Mouse (Mus musculus) ES-Bruce4 (cell line): Measurements from ENCODE around the gene Mdm2. TPM values are rescaled to one million over a fixed set of nuclear protein-coding genes. Genes with fewer than 3 reads are reported as not detected.

Experiments
- H3K27ac ChIP-seq: 2 replicates; pipeline ENCODE4 v1.5.1; 2012; ENCODE audit warnings: low read length, inconsistent platforms; ENCODE audit not compliant: insufficient read depth
- H3K27me3 ChIP-seq: 2 replicates; pipeline ENCODE4 v1.6.1; 2012; ENCODE audit warnings: mild to moderate bottlenecking, low read length, inconsistent platforms; ENCODE audit not compliant: control insufficient read depth, poor library complexity, insufficient read depth, severe bottlenecking
- H3K36me3 ChIP-seq: 2 replicates; pipeline ENCODE4 v1.6.1; 2012; ENCODE audit warnings: inconsistent platforms, mild to moderate bottlenecking, low read length, moderate library complexity; ENCODE audit not compliant: control insufficient read depth, poor library complexity, insufficient read depth, severe bottlenecking
- H3K4me1 ChIP-seq: one replicate; pipeline ENCODE4 v1.8.1; 2011; ENCODE audit warnings: low read length; ENCODE audit not compliant: control insufficient read depth, insufficient read depth
- H3K4me3 ChIP-seq: 2 replicates; pipeline ENCODE4 v1.5.1; 2011; ENCODE audit warnings: low read depth, mild to moderate bottlenecking, low read length
- H3K9ac ChIP-seq: 2 replicates; pipeline ENCODE4 v1.6.1; 2012; ENCODE audit warnings: low read depth, mild to moderate bottlenecking, inconsistent platforms; ENCODE audit not compliant: poor library complexity, severe bottlenecking
- H3K9me3 ChIP-seq: replicated peaks from 2 replicates; pipeline ENCODE4 v1.6.1; 2012; ENCODE audit warnings: mild to moderate bottlenecking, low read length, inconsistent platforms; ENCODE audit not compliant: control insufficient read depth, poor library complexity, insufficient read depth, severe bottlenecking
- CTCF ChIP-seq: IDR thresholded peaks from one replicate; pipeline ENCODE4 v1.8.1; 2011; ENCODE audit warnings: low read depth, low read length
- EP300 ChIP-seq: IDR thresholded peaks from 2 replicates; pipeline ENCODE4 v1.6.1; 2011; ENCODE audit warnings: low read depth, low read length; ENCODE audit not compliant: insufficient read depth
- POLR2A ChIP-seq: IDR thresholded peaks from one replicate; pipeline ENCODE4 v1.8.1; 2011; ENCODE audit warnings: low read length; ENCODE audit not compliant: insufficient read depth
- polyA plus RNA-seq: library from polyadenylated mRNA; stranded (reverse); fragments of >200 nt; gene quantifications from 2 replicates; pipeline ENCODE4 v1.2.4, GENCODE M21; 2011; ENCODE audit warnings: low read depth; ENCODE audit not compliant: missing spikeins, insufficient read depth, insufficient read length

Mdm2 gene
- polyA plus RNA-seq, 1 experiment: 325 TPM

DNA sequence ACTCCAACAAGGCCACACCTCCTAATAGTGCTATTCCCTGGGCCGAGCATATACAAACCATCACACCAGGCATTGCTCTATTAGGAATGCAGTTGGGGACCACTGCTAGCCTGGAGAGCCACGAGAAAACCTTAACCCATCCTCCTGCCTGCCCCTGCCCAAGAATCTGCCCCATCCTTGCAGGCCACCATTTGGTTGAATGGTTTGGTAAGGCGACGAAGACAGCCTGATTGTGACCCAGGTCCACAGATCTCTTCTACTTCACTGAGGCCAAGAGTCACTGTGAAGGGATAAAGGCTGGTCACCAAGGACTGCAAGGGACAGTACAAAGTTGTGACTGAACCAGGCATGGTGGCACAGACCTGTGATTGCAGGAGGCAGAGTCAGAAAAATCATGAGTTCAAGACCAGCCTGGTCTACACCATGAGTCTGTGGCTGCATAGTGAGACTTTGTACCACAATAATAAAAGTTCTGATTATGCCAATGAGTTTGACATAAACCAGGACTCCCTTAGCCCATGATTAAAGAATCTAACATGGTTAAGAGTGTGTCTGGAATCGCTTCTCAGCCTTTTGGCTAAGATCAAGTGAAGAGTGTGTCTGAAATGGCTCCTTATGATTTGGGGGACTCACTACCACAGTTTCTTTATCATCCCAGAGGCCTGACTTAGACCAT lies 63.9 kb downstream of the Mdm2 start:
- Histone ChIP-seq H3K27ac (no peak overlapping the region), H3K9ac (no peak overlapping the region), H3K9me3 (no peaks in the 10 kb centered on the region), H3K36me3 (no peaks in the 10 kb centered on the region), H3K4me3 (no peak overlapping the region), H3K4me1 (no peaks in the 10 kb centered on the region), H3K27me3 (no peaks in the 10 kb centered on the region)
- no peak for TF ChIP-seq EP300
- TF ChIP-seq POLR2A: no peak
- TF ChIP-seq CTCF: no peak

DNA sequence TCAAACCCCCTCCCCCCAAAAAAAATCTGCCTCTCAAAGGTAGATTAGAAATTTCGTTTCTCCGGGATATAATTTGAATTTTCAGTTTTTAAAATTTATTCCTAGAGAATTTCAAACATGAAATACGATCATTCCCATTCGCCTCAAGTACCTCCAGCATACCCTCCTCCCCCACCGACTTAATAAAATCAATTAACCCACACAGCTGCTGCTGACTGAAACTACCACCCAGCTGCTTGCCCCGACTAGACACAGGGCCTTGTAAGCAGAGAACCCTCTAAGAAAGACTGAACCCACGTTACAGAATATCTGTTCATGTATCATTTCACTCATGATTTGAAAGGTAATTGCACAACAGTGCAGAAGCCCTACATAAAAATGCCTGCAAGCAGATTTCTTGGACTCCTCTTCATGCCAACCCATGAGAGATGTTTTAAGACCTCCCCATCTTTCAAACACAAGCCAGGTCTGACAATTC lies 65.0 kb downstream of the Mdm2 start:
- Histone ChIP-seq H3K9me3 (no peaks in the 10 kb centered on the region), H3K27me3 (no peaks in the 10 kb centered on the region), H3K36me3 (no peaks in the 10 kb centered on the region), H3K27ac (no peak overlapping the region), H3K9ac (no peak overlapping the region), H3K4me3 (no peak overlapping the region), H3K4me1 (no peaks in the 10 kb centered on the region)
- TF ChIP-seq POLR2A: no peak
- TF ChIP-seq CTCF: no peak
- no peak for TF ChIP-seq EP300

DNA sequence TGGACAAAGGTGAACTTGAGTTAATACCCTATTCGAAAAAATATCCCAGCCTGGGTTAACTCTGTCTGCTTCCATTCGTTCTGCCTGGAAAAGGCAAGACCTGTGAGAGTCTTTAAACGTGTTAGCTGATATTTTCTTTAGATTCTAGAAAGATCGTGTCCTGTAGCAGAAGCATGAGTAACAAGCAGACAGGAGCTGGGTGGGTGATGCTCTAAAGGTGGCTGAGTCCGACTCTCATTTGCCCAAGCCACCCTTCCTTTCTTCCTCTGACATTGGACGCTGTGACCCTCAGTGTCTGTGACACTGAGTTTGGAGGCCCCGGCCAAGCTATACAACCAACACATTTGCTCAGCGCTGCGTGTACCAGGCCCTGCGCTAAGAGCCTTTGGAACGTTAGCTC lies 65.7 kb downstream of the Mdm2 start:
- Histone ChIP-seq H3K4me3 (no peak overlapping the region), H3K4me1 (no peaks in the 10 kb centered on the region), H3K27me3 (no peaks in the 10 kb centered on the region), H3K36me3 (no peaks in the 10 kb centered on the region), H3K9ac (no peak overlapping the region), H3K9me3 (no peaks in the 10 kb centered on the region), H3K27ac (no peak overlapping the region)
- TF ChIP-seq CTCF (no peak), POLR2A (no peak), EP300 (no peak)

DNA sequence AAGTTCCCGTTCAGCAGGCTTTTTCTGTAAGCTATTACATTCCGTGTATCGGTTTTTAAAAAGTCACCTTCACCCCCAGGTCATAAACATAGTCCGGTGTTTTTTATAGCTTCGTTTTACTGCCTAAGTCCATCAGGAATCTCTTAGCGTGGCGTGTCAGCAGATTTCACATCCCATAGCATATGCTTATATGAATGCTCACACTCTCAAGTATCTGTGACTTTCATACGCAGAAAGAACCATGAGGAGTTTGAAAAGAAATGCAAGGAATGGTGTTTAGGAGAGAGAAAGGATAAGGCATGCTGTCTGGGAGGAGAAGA lies 66.2 kb downstream of the Mdm2 start:
- H3K4me3 ChIP-seq: no peak overlapping the region
- no peaks in the 10 kb centered on the region for H3K27me3 ChIP-seq
- no peak for TF ChIP-seq CTCF
- no peak for TF ChIP-seq EP300
- no peak for TF ChIP-seq POLR2A
- H3K9me3 ChIP-seq: no peaks in the 10 kb centered on the region
- H3K9ac ChIP-seq: no peak overlapping the region
- no peak overlapping the region for H3K27ac ChIP-seq
- H3K36me3 ChIP-seq: no peaks in the 10 kb centered on the region
- H3K4me1 ChIP-seq: no peaks in the 10 kb centered on the region

DNA sequence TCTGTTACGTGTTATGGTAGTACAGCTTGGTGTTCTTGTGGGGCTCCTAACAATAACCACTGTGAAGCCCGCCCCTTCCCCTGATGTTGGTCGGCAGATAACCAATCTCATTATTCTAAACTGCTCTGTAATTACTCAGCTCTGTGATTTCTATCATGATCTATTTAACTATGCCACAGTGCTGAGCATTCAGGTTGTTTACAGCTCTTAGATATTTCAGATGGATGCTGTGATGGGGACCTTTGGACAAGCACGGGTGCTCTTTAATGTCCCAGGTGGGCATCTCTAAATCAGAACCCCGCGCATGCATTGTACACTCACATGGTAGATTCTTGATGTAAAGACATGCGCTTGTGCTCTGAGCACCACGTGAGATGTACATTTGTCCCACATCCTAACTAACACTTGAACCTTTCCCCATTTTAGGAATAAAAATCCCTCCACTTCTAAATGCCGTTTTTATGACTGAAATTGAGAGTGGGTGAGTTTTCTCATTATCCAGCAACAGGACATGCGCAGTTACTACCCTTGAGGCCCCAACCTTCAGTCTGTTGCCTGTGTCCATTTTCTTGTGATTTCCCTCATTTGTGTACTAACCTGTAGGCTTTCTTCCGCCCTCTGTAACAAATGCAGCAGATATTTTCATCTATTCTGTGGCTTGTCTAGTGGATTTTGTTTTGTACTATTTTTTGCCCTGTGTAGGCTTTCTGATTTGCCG lies 66.7 kb downstream of the Mdm2 start:
- Histone ChIP-seq H3K4me3 (no peak overlapping the region), H3K9ac (no peak overlapping the region), H3K9me3 (no peaks in the 10 kb centered on the region), H3K27me3 (no peaks in the 10 kb centered on the region), H3K36me3 (no peaks in the 10 kb centered on the region), H3K27ac (no peak overlapping the region), H3K4me1 (no peaks in the 10 kb centered on the region)
- TF ChIP-seq EP300 (no peak), CTCF (no peak), POLR2A (no peak)

DNA sequence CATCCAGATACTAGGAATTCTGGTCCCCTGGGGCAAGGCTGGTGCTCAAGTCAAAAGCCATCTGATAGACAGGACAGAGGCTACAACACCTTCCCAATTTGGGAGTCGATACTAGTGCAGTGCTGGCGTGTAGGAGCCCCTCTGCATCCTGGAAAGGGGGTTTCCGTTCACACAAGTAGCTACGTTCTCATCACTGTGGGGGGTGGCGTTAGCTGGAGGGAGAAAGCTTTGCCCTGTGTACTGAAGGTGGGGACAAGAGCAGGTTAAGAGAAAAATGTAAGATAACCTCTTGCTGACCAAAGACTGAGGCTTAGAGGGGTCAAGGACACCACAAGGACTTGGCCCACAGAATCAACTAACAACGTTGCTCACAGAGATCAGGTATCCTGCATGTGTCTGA lies 67.3 kb downstream of the Mdm2 start:
- no peak for TF ChIP-seq CTCF
- TF ChIP-seq EP300: no peak
- TF ChIP-seq POLR2A: no peak
- Histone ChIP-seq H3K4me1 (no peaks in the 10 kb centered on the region), H3K27ac (no peak overlapping the region)

More for the DNA sequence above, 67.3 kb downstream of the Mdm2 start:
- H3K9ac ChIP-seq: no peak overlapping the region
- H3K9me3 ChIP-seq: no peaks in the 10 kb centered on the region
- H3K36me3 ChIP-seq: no peaks in the 10 kb centered on the region
- no peaks in the 10 kb centered on the region for H3K27me3 ChIP-seq
- no peak overlapping the region for H3K4me3 ChIP-seq
